Mouse (Mus musculus): ENCODE measurements around the gene Gpr135. TPM values are rescaled to one million over a fixed set of nuclear protein-coding genes. Genes with fewer than 3 reads are reported as not detected.

Gpr135 gene
- polyA plus RNA-seq, 1 experiment = not detected

GRCm38 (mm10) chr12:72038866-72039265, 32.1 kb downstream of the Gpr135 start:
- no peaks in the 10 kb centered on the region for H3K36me3 ChIP-seq (ENCODE audit: control insufficient read depth)
- no peak overlapping the region for H3K4me3 ChIP-seq (replicated peaks)
- no peaks in the 10 kb centered on the region for H3K9me3 ChIP-seq (ENCODE audit: control insufficient read depth, low read length)
- no peaks in the 10 kb centered on the region for H3K27me3 ChIP-seq (ENCODE audit: control insufficient read depth)
- H3K4me1 ChIP-seq (ENCODE audit: control insufficient read depth) = peaks cover 3% of the 10 kb centered on the region
- no peak for TF ChIP-seq GATA1 (IDR thresholded peaks at IDR 0.05; ENCODE audit: low read length)
- no peak for TF ChIP-seq TAL1 (IDR thresholded peaks at IDR 0.05; ENCODE audit: low read length)

GRCm38 (mm10) chr12:72037049-72037448, 33.9 kb downstream of the Gpr135 start:
- Histone ChIP-seq H3K4me3 (replicated peaks) (no peak overlapping the region), H3K4me1 (ENCODE audit: control insufficient read depth) (peaks cover 3% of the 10 kb centered on the region), H3K36me3 (ENCODE audit: control insufficient read depth) (no peaks in the 10 kb centered on the region), H3K9me3 (ENCODE audit: control insufficient read depth, low read length) (no peaks in the 10 kb centered on the region), H3K27me3 (ENCODE audit: control insufficient read depth) (no peaks in the 10 kb centered on the region)
- TF ChIP-seq GATA1 (IDR thresholded peaks at IDR 0.05; ENCODE audit: low read length) (no peak), TAL1 (IDR thresholded peaks at IDR 0.05; ENCODE audit: low read length) (no peak)

- TF ChIP-seq GATA1 (IDR thresholded peaks at IDR 0.05; ENCODE audit: low read length) = no peak
- TF ChIP-seq TAL1 (IDR thresholded peaks at IDR 0.05; ENCODE audit: low read length) = no peak
- H3K36me3 ChIP-seq (ENCODE audit: control insufficient read depth) = no peaks in the 10 kb centered on the region
- no peaks in the 10 kb centered on the region for H3K27me3 ChIP-seq (ENCODE audit: control insufficient read depth)
- H3K4me1 ChIP-seq (ENCODE audit: control insufficient read depth) = peaks cover 3% of the 10 kb centered on the region
- H3K9me3 ChIP-seq (ENCODE audit: control insufficient read depth, low read length) = no peaks in the 10 kb centered on the region
- H3K4me3 ChIP-seq (replicated peaks) = no peak overlapping the region
These were observed 34.7 kb downstream of the Gpr135 start for GRCm38 (mm10) chr12:72036097-72036661.

- peaks cover 3% of the 10 kb centered on the region for H3K4me1 ChIP-seq (ENCODE audit: control insufficient read depth)
- TF ChIP-seq GATA1 (IDR thresholded peaks at IDR 0.05; ENCODE audit: low read length) = no peak
- no peak for TF ChIP-seq TAL1 (IDR thresholded peaks at IDR 0.05; ENCODE audit: low read length)
- H3K27me3 ChIP-seq (ENCODE audit: control insufficient read depth) = no peaks in the 10 kb centered on the region
- no peaks in the 10 kb centered on the region for H3K36me3 ChIP-seq (ENCODE audit: control insufficient read depth)
- no peaks in the 10 kb centered on the region for H3K9me3 ChIP-seq (ENCODE audit: control insufficient read depth, low read length)
- no peak overlapping the region for H3K4me3 ChIP-seq (replicated peaks)
These were observed 39.1 kb downstream of the Gpr135 start for GRCm38 (mm10) chr12:72031794-72032193.

- Histone ChIP-seq H3K27me3 (ENCODE audit: control insufficient read depth) (no peaks in the 10 kb centered on the region), H3K4me3 (replicated peaks) (no peak overlapping the region), H3K36me3 (ENCODE audit: control insufficient read depth) (no peaks in the 10 kb centered on the region), H3K9me3 (ENCODE audit: control insufficient read depth, low read length) (no peaks in the 10 kb centered on the region), H3K4me1 (ENCODE audit: control insufficient read depth) (peaks cover 1% of the 10 kb centered on the region)
- TF ChIP-seq GATA1 (IDR thresholded peaks at IDR 0.05; ENCODE audit: low read length) (no peak), TAL1 (IDR thresholded peaks at IDR 0.05; ENCODE audit: low read length) (no peak)
These were observed 39.8 kb downstream of the Gpr135 start for GRCm38 (mm10) chr12:72031171-72031570.

- no peaks in the 10 kb centered on the region for H3K27me3 ChIP-seq (ENCODE audit: control insufficient read depth)
- H3K9me3 ChIP-seq (ENCODE audit: control insufficient read depth, low read length) = peaks cover 7% of the 10 kb centered on the region
- TF ChIP-seq TAL1 (IDR thresholded peaks at IDR 0.05; ENCODE audit: low read length) = no peak
- no peak for TF ChIP-seq GATA1 (IDR thresholded peaks at IDR 0.05; ENCODE audit: low read length)
These were observed 45.6 kb downstream of the Gpr135 start for GRCm38 (mm10) chr12:72025275-72025795.

GRCm38 (mm10) chr12:72023572-72023971, 47.4 kb downstream of the Gpr135 start:
- Histone ChIP-seq H3K27me3 (ENCODE audit: control insufficient read depth) (no peaks in the 10 kb centered on the region), H3K4me3 (replicated peaks) (no peak overlapping the region), H3K9me3 (ENCODE audit: control insufficient read depth, low read length) (peaks cover 7% of the 10 kb centered on the region), H3K36me3 (ENCODE audit: control insufficient read depth) (no peaks in the 10 kb centered on the region), H3K4me1 (ENCODE audit: control insufficient read depth) (peaks cover 14% of the 10 kb centered on the region)
- no peak for TF ChIP-seq TAL1 (IDR thresholded peaks at IDR 0.05; ENCODE audit: low read length)
- no peak for TF ChIP-seq GATA1 (IDR thresholded peaks at IDR 0.05; ENCODE audit: low read length)

More at GRCm38 (mm10) chr12:72025275-72025795, 45.6 kb downstream of the Gpr135 start:
- Histone ChIP-seq H3K36me3 (ENCODE audit: control insufficient read depth) (no peaks in the 10 kb centered on the region), H3K4me3 (replicated peaks) (no peak overlapping the region), H3K4me1 (ENCODE audit: control insufficient read depth) (peaks cover 14% of the 10 kb centered on the region)

- H3K4me3 ChIP-seq (replicated peaks) = no peak overlapping the region
- peaks cover 7% of the 10 kb centered on the region for H3K9me3 ChIP-seq (ENCODE audit: control insufficient read depth, low read length)
- H3K27me3 ChIP-seq (ENCODE audit: control insufficient read depth) = no peaks in the 10 kb centered on the region
- TF ChIP-seq GATA1 (IDR thresholded peaks at IDR 0.05; ENCODE audit: low read length) (no peak), TAL1 (IDR thresholded peaks at IDR 0.05; ENCODE audit: low read length) (no peak)
- peaks cover 14% of the 10 kb centered on the region for H3K4me1 ChIP-seq (ENCODE audit: control insufficient read depth)
- no peaks in the 10 kb centered on the region for H3K36me3 ChIP-seq (ENCODE audit: control insufficient read depth)
These were observed 48.1 kb downstream of the Gpr135 start for GRCm38 (mm10) chr12:72022790-72023189.

- TF ChIP-seq TAL1 (IDR thresholded peaks at IDR 0.05; ENCODE audit: low read length) (no peak), GATA1 (IDR thresholded peaks at IDR 0.05; ENCODE audit: low read length) (no peak)
- no peak overlapping the region for H3K4me3 ChIP-seq (replicated peaks)
- peaks cover 14% of the 10 kb centered on the region for H3K4me1 ChIP-seq (ENCODE audit: control insufficient read depth)
- no peaks in the 10 kb centered on the region for H3K27me3 ChIP-seq (ENCODE audit: control insufficient read depth)
- H3K36me3 ChIP-seq (ENCODE audit: control insufficient read depth) = no peaks in the 10 kb centered on the region
- H3K9me3 ChIP-seq (ENCODE audit: control insufficient read depth, low read length) = peaks cover 7% of the 10 kb centered on the region
These were observed 49.4 kb downstream of the Gpr135 start for GRCm38 (mm10) chr12:72021543-72021942.
